Mouse (Mus musculus) kidney, embryonic 14.5 days (tissue): Measurements from ENCODE around the gene Exosc5. TPM values are rescaled to one million over a fixed set of nuclear protein-coding genes. Genes with fewer than 3 reads are reported as not detected.

Experiments
- ATAC-seq: fragments of 200-750 bp; cut with Nextera tagmentation; 2 replicates; pipeline ENCODE4 v1.8.0; 2017; ENCODE audit warnings: moderate number of reproducible peaks, mild to moderate bottlenecking, moderate TSS enrichment, moderate library complexity; ENCODE audit not compliant: low FRiP score, low TSS enrichment
- H3K27ac ChIP-seq: fragments of 300-500 bp; sonication (generic); 2 replicates; pipeline ENCODE4 v1.5.1; 2014; ENCODE audit warnings: low read depth, mild to moderate bottlenecking, low read length, moderate library complexity, mixed read lengths
- H3K27me3 ChIP-seq: fragments of 300-500 bp; sonication (generic); 2 replicates; pipeline ENCODE4 v1.6.1; 2014; ENCODE audit warnings: mild to moderate bottlenecking, low read length; ENCODE audit not compliant: control insufficient read depth, insufficient read depth
- H3K36me3 ChIP-seq: fragments of 300-500 bp; sonication (generic); 2 replicates; pipeline ENCODE4 v1.6.1; 2014; ENCODE audit warnings: low read length, mixed read lengths; ENCODE audit not compliant: control insufficient read depth, insufficient read depth
- H3K4me1 ChIP-seq: fragments of 300-500 bp; sonication (generic); 2 replicates; pipeline ENCODE4 v1.6.1; 2014; ENCODE audit warnings: low read length, mixed read lengths; ENCODE audit not compliant: control insufficient read depth, insufficient read depth
- H3K4me2 ChIP-seq: fragments of 300-500 bp; sonication (generic); replicated peaks from 2 replicates; pipeline ENCODE4 v1.6.1; 2014; ENCODE audit warnings: low read depth, mild to moderate bottlenecking, low read length
- H3K4me3 ChIP-seq: fragments of 300-500 bp; sonication (generic); 2 replicates; pipeline ENCODE4 v1.5.1; 2014; ENCODE audit warnings: mild to moderate bottlenecking, low read length
- H3K9ac ChIP-seq: fragments of 300-500 bp; sonication (generic); 2 replicates; pipeline ENCODE4 v1.6.1; 2014; ENCODE audit warnings: low read depth, mild to moderate bottlenecking, low read length, moderate library complexity
- H3K9me3 ChIP-seq: fragments of 300-500 bp; sonication (generic); 2 replicates; pipeline ENCODE4 v1.6.1; 2016; ENCODE audit warnings: low read length; ENCODE audit not compliant: control insufficient read depth
- WGBS: fragments of 180-500 bp; shearing (Covaris S2); extraction: QIAGEN DNeasy Blood & Tissue Kit; methylation state at CpG from one replicate; pipeline ENCODE4 v1.1.7; 2014; 5-methylcytosine and 5-hydroxymethylcytosine counted together
- polyA plus RNA-seq: library from polyadenylated mRNA; unstranded; fragments of >200 nt; fragmentation: Nextera tagmentation; extraction: Ambion mirVana; gene quantifications from 2 replicates; pipeline ENCODE4 v1.2.1, GENCODE M21; 2014

The Exosc5 gene
- polyA plus RNA-seq, 1 experiment from 2014 or later, result 93.5 TPM

GRCm38 (mm10) chr7:25680514-25681258, 21.7 kb downstream of the Exosc5 start, which contains the start of gene B9d2:
TSS of gene B9d2 (plus strand) at chr7:25680780.
- ATAC-seq, result peak; percentile 97
- Histone ChIP-seq H3K4me3 (peak within 1 kb of the TSS; percentile 61), H3K4me1 (peaks cover 10% of the 10 kb centered on the region; the same call in 1 of the 2 replicates), H3K4me2 (peak within 1 kb of the TSS; percentile 54), H3K27ac (peak within 1 kb of the TSS; percentile 84), H3K9ac (peak within 1 kb of the TSS; percentile 62), H3K36me3 (no peaks in the 10 kb centered on the region), H3K9me3 (no peaks in the 10 kb centered on the region), H3K27me3 (peaks cover 7% of the 10 kb centered on the region)
- under 1% methylated on average over 46 of the region's 46 CpGs for WGBS

GRCm38 (mm10) chr7:25681341-25682231, 22.6 kb downstream of the Exosc5 start:
- Histone ChIP-seq H3K27me3 (0 out of 2 replicates have a peak, but pooled peaks cover 6% of the 10 kb centered on the region), H3K9me3 (no peaks in the 10 kb centered on the region), H3K9ac (no peak overlapping the region), H3K4me2 (peak overlapping the region; percentile 54), H3K4me3 (peak overlapping the region; percentile 61; the same call in 1 of the 2 replicates), H3K36me3 (no peaks in the 10 kb centered on the region), H3K4me1 (peaks cover 13% of the 10 kb centered on the region; the same call in 1 of the 2 replicates), H3K27ac (no peak overlapping the region)
- WGBS, result 64% methylated on average over 15 of the region's 15 CpGs
- no peak for ATAC-seq

DNA sequence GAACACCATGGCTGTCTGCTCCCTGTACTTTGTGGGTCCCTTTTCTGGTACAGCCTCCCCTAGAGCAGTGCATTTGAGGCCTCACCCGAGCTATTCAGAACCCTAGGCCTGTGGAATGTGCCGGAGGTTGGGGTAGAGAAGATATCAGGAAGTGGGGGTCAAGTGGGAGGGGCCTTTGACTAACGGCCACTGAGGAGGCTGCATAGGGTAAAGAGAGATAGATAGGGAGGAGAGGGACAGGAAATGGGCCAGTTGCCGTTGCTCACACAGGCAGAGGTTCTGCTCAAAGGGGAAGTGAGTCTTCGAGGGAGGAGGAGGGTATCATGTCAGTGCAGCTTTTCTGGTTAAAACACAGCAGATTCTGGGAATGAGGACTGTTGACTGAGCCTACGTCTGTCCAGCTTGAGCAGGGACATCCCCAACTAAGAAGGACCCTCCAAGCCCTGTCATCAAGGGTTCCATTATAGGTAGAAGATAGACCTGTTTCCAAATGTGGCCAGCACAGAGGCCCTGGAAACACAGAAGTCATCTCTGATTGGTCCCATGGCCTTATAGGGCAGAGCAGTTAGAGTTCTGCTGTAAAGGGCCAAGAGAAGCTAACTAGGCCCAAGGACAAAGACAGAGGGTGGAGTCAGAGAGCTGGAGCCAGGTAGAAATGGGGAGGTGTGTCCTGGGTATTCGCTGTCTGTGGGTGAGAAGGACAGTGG, 24.7 kb downstream of the Exosc5 start:
- WGBS, result 56% methylated on average over 7 of the region's 7 CpGs
- Histone ChIP-seq H3K27ac (peak overlapping the region; percentile 30; the same call in 1 of the 2 replicates), H3K4me2 (no peak overlapping the region), H3K36me3 (no peaks in the 10 kb centered on the region), H3K9ac (no peak overlapping the region), H3K9me3 (no peaks in the 10 kb centered on the region), H3K4me3 (no peak overlapping the region), H3K27me3 (peaks cover 19% of the 10 kb centered on the region), H3K4me1 (peaks cover 25% of the 10 kb centered on the region)
- no peak for ATAC-seq

GRCm38 (mm10) chr7:25684659-25685058, 25.7 kb downstream of the Exosc5 start:
- WGBS, result 84% methylated on average over 6 of the region's 6 CpGs
- Histone ChIP-seq H3K4me3 (no peak overlapping the region), H3K9ac (no peak overlapping the region), H3K36me3 (no peaks in the 10 kb centered on the region), H3K4me1 (peaks cover 28% of the 10 kb centered on the region), H3K4me2 (no peak overlapping the region), H3K9me3 (no peaks in the 10 kb centered on the region), H3K27me3 (peaks cover 20% of the 10 kb centered on the region), H3K27ac (no peak overlapping the region)
- ATAC-seq, result no peak

DNA sequence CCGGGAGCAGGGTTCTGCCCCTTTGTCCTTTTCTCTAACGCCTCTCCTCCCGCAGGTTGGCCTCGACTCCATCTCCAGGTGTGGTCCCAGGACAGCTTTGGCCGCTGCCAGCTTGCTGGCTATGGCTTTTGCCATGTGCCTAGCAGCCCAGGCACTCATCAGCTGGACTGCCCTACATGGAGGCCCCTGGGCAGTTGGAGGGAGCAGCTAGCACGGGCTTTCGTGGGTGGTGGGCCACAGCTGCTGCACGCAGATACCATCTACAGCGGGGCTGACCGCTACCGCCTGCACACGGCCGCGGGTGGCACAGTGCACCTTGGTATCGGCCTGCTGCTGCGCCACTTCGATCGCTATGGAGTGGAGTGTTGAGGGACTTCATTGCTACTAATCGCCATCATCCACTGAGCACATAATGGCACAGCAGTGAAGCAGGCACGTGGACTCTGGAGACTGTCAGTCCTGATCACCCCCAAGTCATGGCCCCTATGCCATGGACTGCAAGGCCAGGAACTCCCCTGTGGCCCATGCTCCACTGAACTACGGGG, 27.0 kb downstream of the Exosc5 start:
- ATAC-seq, result no peak
- Histone ChIP-seq H3K27me3 (peaks cover 20% of the 10 kb centered on the region), H3K36me3 (no peaks in the 10 kb centered on the region), H3K27ac (no peak overlapping the region), H3K4me1 (peaks cover 23% of the 10 kb centered on the region), H3K4me3 (peak overlapping the region; percentile 59; the same call in 1 of the 2 replicates), H3K9me3 (no peaks in the 10 kb centered on the region), H3K9ac (no peak overlapping the region), H3K4me2 (peak overlapping the region; percentile 94)
- WGBS, result 67% methylated on average over 21 of the region's 21 CpGs

DNA sequence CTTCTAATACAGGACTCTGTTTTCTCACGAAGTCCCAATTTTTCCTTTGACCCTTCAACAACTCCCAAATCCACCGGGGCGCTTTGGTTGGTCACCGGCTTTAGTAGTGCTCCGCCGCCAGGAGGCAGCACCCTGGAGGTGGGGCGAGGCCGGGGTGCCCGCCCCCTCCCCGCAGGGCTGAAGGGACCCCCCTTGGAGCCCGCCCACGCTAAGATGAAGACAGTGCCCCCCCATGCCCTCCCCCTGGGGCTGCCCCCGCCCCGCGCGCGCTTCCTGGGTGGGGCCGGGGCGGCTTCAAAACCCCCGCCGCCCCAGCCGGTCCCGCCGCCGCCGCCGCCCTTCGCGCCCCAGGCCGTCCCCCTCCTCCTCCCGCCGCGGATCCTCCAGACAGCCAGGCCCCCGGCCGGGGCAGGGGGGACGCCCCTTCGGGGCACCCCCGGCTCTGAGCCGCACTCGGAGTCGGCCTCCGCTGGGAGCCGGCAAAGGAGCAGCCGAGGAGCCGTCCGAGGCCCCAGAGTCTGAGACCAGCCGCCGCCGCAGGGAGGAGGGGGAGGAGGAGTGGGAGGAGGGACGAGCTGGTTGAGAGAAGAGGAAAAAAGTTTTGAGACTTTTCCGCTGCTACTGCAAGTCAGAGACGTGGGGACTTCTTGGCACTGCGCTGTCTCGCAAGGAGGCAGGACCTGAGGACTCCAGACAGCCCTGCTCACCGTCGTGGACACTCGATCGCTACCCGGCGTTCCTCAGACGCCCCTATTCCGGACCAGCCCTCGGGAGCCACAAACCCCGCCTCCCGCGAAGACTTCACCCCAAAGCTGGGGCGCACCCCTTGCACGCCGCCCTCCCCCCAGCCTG, 27.9 kb downstream of the Exosc5 start, which contains the start of gene Tgfb1:
Gene Tgfb1 (plus strand): TSS at position 323 of the 852 bp plus-strand sequence.
- H3K4me2 ChIP-seq, result peak within 1 kb of the TSS; percentile 94
- H3K4me3 ChIP-seq, result peak within 1 kb of the TSS; percentile 59
- peak within 1 kb of the TSS; percentile 68 for H3K9ac ChIP-seq
- H3K27ac ChIP-seq, result peak within 1 kb of the TSS; percentile 65; the same call in 1 of the 2 replicates
- peak; percentile 68 for ATAC-seq
- under 1% methylated on average over 52 of the region's 69 CpGs for WGBS
- H3K27me3 ChIP-seq, result peaks cover 20% of the 10 kb centered on the region
- peaks cover 23% of the 10 kb centered on the region for H3K4me1 ChIP-seq
- no peaks in the 10 kb centered on the region for H3K9me3 ChIP-seq
- H3K36me3 ChIP-seq, result no peaks in the 10 kb centered on the region

DNA sequence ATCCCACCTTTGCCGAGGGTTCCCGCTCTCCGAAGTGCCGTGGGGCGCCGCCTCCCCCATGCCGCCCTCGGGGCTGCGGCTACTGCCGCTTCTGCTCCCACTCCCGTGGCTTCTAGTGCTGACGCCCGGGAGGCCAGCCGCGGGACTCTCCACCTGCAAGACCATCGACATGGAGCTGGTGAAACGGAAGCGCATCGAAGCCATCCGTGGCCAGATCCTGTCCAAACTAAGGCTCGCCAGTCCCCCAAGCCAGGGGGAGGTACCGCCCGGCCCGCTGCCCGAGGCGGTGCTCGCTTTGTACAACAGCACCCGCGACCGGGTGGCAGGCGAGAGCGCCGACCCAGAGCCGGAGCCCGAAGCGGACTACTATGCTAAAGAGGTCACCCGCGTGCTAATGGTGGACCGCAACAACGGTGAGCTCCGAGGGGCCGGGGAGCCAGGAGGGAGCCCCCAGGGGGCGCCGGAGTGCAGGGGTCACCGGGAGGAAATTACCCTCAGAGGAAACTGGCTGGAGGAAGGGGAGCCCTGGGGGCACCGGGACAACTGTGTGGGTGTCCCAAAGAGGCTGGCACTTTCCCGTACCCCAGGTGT, 28.9 kb downstream of the Exosc5 start:
- WGBS, result under 1% methylated on average over 47 of the region's 47 CpGs
- H3K27ac ChIP-seq, result no peak overlapping the region; the same call in 1 of the 2 replicates

More for the DNA sequence above, 28.9 kb downstream of the Exosc5 start:
- no peaks in the 10 kb centered on the region for H3K9me3 ChIP-seq
- no peaks in the 10 kb centered on the region for H3K36me3 ChIP-seq
- no peak for ATAC-seq
- H3K4me3 ChIP-seq, result peak overlapping the region; percentile 59
- H3K4me1 ChIP-seq, result peaks cover 23% of the 10 kb centered on the region
- H3K27me3 ChIP-seq, result peaks cover 20% of the 10 kb centered on the region
- peak overlapping the region; percentile 68 for H3K9ac ChIP-seq
- peak overlapping the region; percentile 94 for H3K4me2 ChIP-seq
